Mouse (Mus musculus) liver, embryonic 16.5 days (tissue): ENCODE results near the gene Gm10964. TPM values are rescaled to one million over a fixed set of nuclear protein-coding genes. Genes with fewer than 3 reads are reported as not detected.

Experiments used
- ATAC-seq: fragments of 200-750 bp; cut with Nextera tagmentation; 2 replicates; pipeline ENCODE4 v1.8.0; 2017; ENCODE audit warnings: low read depth, mild to moderate bottlenecking, moderate number of reproducible peaks, moderate library complexity
- H3K27ac ChIP-seq: fragments of 300-500 bp; sonication (generic); 2 replicates; pipeline ENCODE4 v1.5.1; 2014; ENCODE audit warnings: mild to moderate bottlenecking, low read length
- H3K27me3 ChIP-seq: fragments of 300-500 bp; sonication (generic); 2 replicates; pipeline ENCODE4 v1.6.1; 2014; ENCODE audit warnings: low read depth, low read length, mixed read lengths; ENCODE audit not compliant: control insufficient read depth, insufficient read depth
- H3K36me3 ChIP-seq: fragments of 300-500 bp; sonication (generic); 2 replicates; pipeline ENCODE4 v1.6.1; 2014; ENCODE audit warnings: mild to moderate bottlenecking; ENCODE audit not compliant: control insufficient read depth, insufficient read depth
- H3K4me1 ChIP-seq: fragments of 300-500 bp; sonication (generic); 2 replicates; pipeline ENCODE4 v1.6.1; 2014; ENCODE audit warnings: low read depth, low read length, mixed read lengths; ENCODE audit not compliant: control insufficient read depth
- H3K4me2 ChIP-seq: fragments of 300-500 bp; sonication (generic); 2 replicates; pipeline ENCODE4 v1.6.1; 2014; ENCODE audit warnings: low read depth, low read length, mixed read lengths
- H3K4me3 ChIP-seq: fragments of 300-500 bp; sonication (generic); 2 replicates; pipeline ENCODE4 v1.5.1; 2014; ENCODE audit warnings: low read depth, mild to moderate bottlenecking, low read length
- H3K9ac ChIP-seq: fragments of 300-500 bp; sonication (generic); 2 replicates; pipeline ENCODE4 v1.6.1; 2014; ENCODE audit warnings: low read depth, low read length
- H3K9me3 ChIP-seq: fragments of 300-500 bp; sonication (generic); replicated peaks from 2 replicates; pipeline ENCODE4 v1.6.1; 2016; ENCODE audit warnings: low read length; ENCODE audit not compliant: control insufficient read depth
- WGBS: fragments of 180-500 bp; shearing (Covaris S2); extraction: QIAGEN DNeasy Blood & Tissue Kit; methylation state at CpG from one replicate; pipeline ENCODE4 v1.1.7; 2014; ENCODE audit not compliant: insufficient replicate concordance; 5-methylcytosine and 5-hydroxymethylcytosine counted together
- polyA plus RNA-seq: library from polyadenylated mRNA; unstranded; fragments of >200 nt; fragmentation: Nextera tagmentation; extraction: Ambion mirVana; gene quantifications from 2 replicates; pipeline ENCODE4 v1.2.1, GENCODE M21; 2015

Gene Gm10964
- polyA plus RNA-seq, 1 experiment from 2014 or later, result not detected

DNA sequence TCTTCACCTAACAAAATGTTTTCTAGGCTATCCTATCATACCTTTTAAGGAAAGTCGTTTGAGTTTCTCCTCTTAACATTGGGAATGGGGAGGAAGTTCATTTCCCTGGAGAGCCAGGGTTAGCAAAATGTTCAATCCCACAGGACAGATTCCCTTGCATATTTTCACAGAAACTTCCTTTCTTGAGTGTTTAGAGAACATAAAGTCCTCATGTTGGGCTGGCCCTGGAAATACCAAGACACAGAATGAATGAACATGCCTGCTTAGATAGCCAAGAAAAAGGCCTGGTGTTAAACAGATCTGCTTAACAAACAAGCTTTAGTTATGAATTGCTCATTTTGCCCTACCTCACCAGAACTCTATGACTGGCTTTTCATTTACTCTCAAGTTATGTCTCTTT lies 53.4 kb downstream of the Gm10964 start:
- no peak for ATAC-seq
- no peaks in the 10 kb centered on the region for H3K36me3 ChIP-seq
- no peak overlapping the region for H3K4me3 ChIP-seq
- H3K9ac ChIP-seq, result peak overlapping the region; percentile 14; the same call in 1 of the 2 replicates
- H3K4me2 ChIP-seq, result 0 out of 2 replicates have a peak overlapping the region, but pooled peaks have one; percentile 81
- H3K4me1 ChIP-seq, result peaks cover 54% of the 10 kb centered on the region
- H3K27ac ChIP-seq, result peak overlapping the region; percentile 96
- H3K9me3 ChIP-seq, result no peaks in the 10 kb centered on the region
- no peaks in the 10 kb centered on the region for H3K27me3 ChIP-seq
- WGBS, result 65% methylated on average over 1 of the region's 1 CpGs

Other genes starting within 250 kb of the Gm10964 start
- 0.02 TPM in 1 of 2 replicates, not detected in the other for gene Syt6, start 164.1 kb upstream of the Gm10964 start, polyA plus RNA-seq
- 0.18 and 0.19 TPM in 2 replicates for gene Atg4a-ps, start 93.3 kb upstream of the Gm10964 start, polyA plus RNA-seq
- 1.8 and 2.0 TPM in 2 replicates for gene Olfml3, start 1.4 kb upstream of the Gm10964 start, polyA plus RNA-seq
- gene Hipk1, start 52.2 kb downstream of the Gm10964 start, polyA plus RNA-seq, result 15.3 and 16.4 TPM in 2 replicates
- gene Dclre1b, start 70.1 kb downstream of the Gm10964 start, polyA plus RNA-seq, result 24.1 and 28.5 TPM in 2 replicates
- 15.2 and 15.9 TPM in 2 replicates for gene Ap4b1, start 70.2 kb downstream of the Gm10964 start, polyA plus RNA-seq
- gene Gm43064, start 70.2 kb downstream of the Gm10964 start, polyA plus RNA-seq, result 0.70 and 1.1 TPM in 2 replicates
- 1.5 and 1.7 TPM in 2 replicates for gene Bcl2l15, start 93.2 kb downstream of the Gm10964 start, polyA plus RNA-seq
- 3.0 and 3.8 TPM in 2 replicates for gene Ptpn22, start 120.4 kb downstream of the Gm10964 start, polyA plus RNA-seq
- 3.1 and 3.2 TPM in 2 replicates for gene Rsbn1, start 174.8 kb downstream of the Gm10964 start, polyA plus RNA-seq
- 3.4 and 4.0 TPM in 2 replicates for gene Phtf1, start 228.7 kb downstream of the Gm10964 start, polyA plus RNA-seq